Mouse (Mus musculus): ENCODE measurements around the gene Sorcs1. TPM values are rescaled to one million over a fixed set of nuclear protein-coding genes. Genes with fewer than 3 reads are reported as not detected.
A peak's percentile ranks its signal among the peaks of the same experiment; 100 is the strongest.

Sorcs1 gene
- polyA plus RNA-seq (2015; fragmentation: Nextera tagmentation; extraction: Ambion mirVana), result 0.29 and 0.35 TPM in 2 replicates

- Histone ChIP-seq H3K27ac (replicated peaks) (no peak within 1 kb of the TSS), H3K4me1 (replicated peaks) (no peaks in the 10 kb centered on the region), H3K4me3 (replicated peaks) (peak within 1 kb of the TSS; percentile 38), H3K9ac (no peak within 1 kb of the TSS), H3K4me2 (peak within 1 kb of the TSS; percentile 56), H3K9me3 (replicated peaks) (no peaks in the 10 kb centered on the region), H3K27me3 (peaks cover 25% of the 10 kb centered on the region), H3K36me3 (replicated peaks) (no peaks in the 10 kb centered on the region)
- peak; percentile 31; the same call in 1 of the 2 replicates for ATAC-seq (ENCODE audit: insufficient read depth)
- WGBS (ENCODE audit: insufficient replicate concordance), result under 1% methylated on average over 90 of the region's 102 CpGs
Measured at GRCm38 (mm10) chr19:50677903-50678896, at the start of gene Sorcs1. TSS of gene Sorcs1 (minus strand) at chr19:50678646.

GRCm38 (mm10) chr19:50683277-50683676, 4.8 kb upstream of the Sorcs1 start:
- Histone ChIP-seq H3K9me3 (replicated peaks) (no peaks in the 10 kb centered on the region), H3K27me3 (peaks cover 7% of the 10 kb centered on the region), H3K4me2 (no peak overlapping the region), H3K4me3 (replicated peaks) (no peak overlapping the region), H3K27ac (replicated peaks) (no peak overlapping the region), H3K36me3 (replicated peaks) (no peaks in the 10 kb centered on the region), H3K4me1 (replicated peaks) (no peaks in the 10 kb centered on the region), H3K9ac (no peak overlapping the region)
- WGBS (ENCODE audit: insufficient replicate concordance), result 43% methylated on average over 2 of the region's 2 CpGs
- no peak for ATAC-seq (ENCODE audit: insufficient read depth)

- no peak overlapping the region for H3K9ac ChIP-seq
- peak overlapping the region; percentile 38 for H3K4me3 ChIP-seq (replicated peaks)
- no peak for ATAC-seq (ENCODE audit: insufficient read depth)
Measured at GRCm38 (mm10) chr19:50678946-50679345, 500 bp upstream of the Sorcs1 start.

GRCm38 (mm10) chr19:50676578-50677524, 1.6 kb downstream of the Sorcs1 start:
- ATAC-seq (ENCODE audit: insufficient read depth), result no peak
- no peaks in the 10 kb centered on the region for H3K36me3 ChIP-seq (replicated peaks)
- H3K4me1 ChIP-seq (replicated peaks), result no peaks in the 10 kb centered on the region
- H3K9me3 ChIP-seq (replicated peaks), result no peaks in the 10 kb centered on the region
- no peak overlapping the region for H3K27ac ChIP-seq (replicated peaks)
- H3K27me3 ChIP-seq, result peaks cover 25% of the 10 kb centered on the region
- no peak overlapping the region for H3K4me3 ChIP-seq (replicated peaks)
- H3K4me2 ChIP-seq, result no peak overlapping the region
- 37% methylated on average over 19 of the region's 19 CpGs for WGBS (ENCODE audit: insufficient replicate concordance)
- no peak overlapping the region for H3K9ac ChIP-seq

More at GRCm38 (mm10) chr19:50678946-50679345, 500 bp upstream of the Sorcs1 start:
- Histone ChIP-seq H3K4me2 (peak overlapping the region; percentile 56), H3K27me3 (peaks cover 25% of the 10 kb centered on the region), H3K36me3 (replicated peaks) (no peaks in the 10 kb centered on the region), H3K4me1 (replicated peaks) (no peaks in the 10 kb centered on the region), H3K9me3 (replicated peaks) (no peaks in the 10 kb centered on the region), H3K27ac (replicated peaks) (no peak overlapping the region)
- 4% methylated on average over 2 of the region's 2 CpGs for WGBS (ENCODE audit: insufficient replicate concordance)

GRCm38 (mm10) chr19:50674921-50675320, 3.5 kb downstream of the Sorcs1 start:
- H3K27me3 ChIP-seq, result peaks cover 25% of the 10 kb centered on the region
- no peak overlapping the region for H3K4me3 ChIP-seq (replicated peaks)
- no peak overlapping the region for H3K27ac ChIP-seq (replicated peaks)
- no peak overlapping the region for H3K9ac ChIP-seq
- 62% methylated on average over 5 of the region's 5 CpGs for WGBS (ENCODE audit: insufficient replicate concordance)
- no peak overlapping the region for H3K4me2 ChIP-seq
- no peaks in the 10 kb centered on the region for H3K4me1 ChIP-seq (replicated peaks)
- H3K9me3 ChIP-seq (replicated peaks), result no peaks in the 10 kb centered on the region
- H3K36me3 ChIP-seq (replicated peaks), result no peaks in the 10 kb centered on the region
- ATAC-seq (ENCODE audit: insufficient read depth), result no peak

- no peak overlapping the region for H3K27ac ChIP-seq (replicated peaks)
- H3K9me3 ChIP-seq (replicated peaks), result no peaks in the 10 kb centered on the region
- no peak overlapping the region for H3K4me3 ChIP-seq (replicated peaks)
- H3K4me1 ChIP-seq (replicated peaks), result no peaks in the 10 kb centered on the region
- no peaks in the 10 kb centered on the region for H3K36me3 ChIP-seq (replicated peaks)
- H3K27me3 ChIP-seq, result no peaks in the 10 kb centered on the region
- 59% methylated on average over 8 of the region's 8 CpGs for WGBS (ENCODE audit: insufficient replicate concordance)
- H3K4me2 ChIP-seq, result no peak overlapping the region
- ATAC-seq (ENCODE audit: insufficient read depth), result no peak
- no peak overlapping the region for H3K9ac ChIP-seq
Measured at GRCm38 (mm10) chr19:50667516-50667915, 10.9 kb downstream of the Sorcs1 start.

- no peak for ATAC-seq (ENCODE audit: insufficient read depth)
Measured at GRCm38 (mm10) chr19:50664311-50664710, 14.1 kb downstream of the Sorcs1 start.

GRCm38 (mm10) chr19:50659144-50659543, 19.3 kb downstream of the Sorcs1 start:
- no peak overlapping the region for H3K4me3 ChIP-seq (replicated peaks)
- WGBS (ENCODE audit: insufficient replicate concordance), result 53% methylated on average over 4 of the region's 4 CpGs
- ATAC-seq (ENCODE audit: insufficient read depth), result no peak
- H3K4me1 ChIP-seq (replicated peaks), result no peaks in the 10 kb centered on the region
- no peaks in the 10 kb centered on the region for H3K36me3 ChIP-seq (replicated peaks)
- H3K27ac ChIP-seq (replicated peaks), result no peak overlapping the region
- no peaks in the 10 kb centered on the region for H3K27me3 ChIP-seq
- no peak overlapping the region for H3K4me2 ChIP-seq
- H3K9me3 ChIP-seq (replicated peaks), result no peaks in the 10 kb centered on the region
- H3K9ac ChIP-seq, result no peak overlapping the region

More at GRCm38 (mm10) chr19:50664311-50664710, 14.1 kb downstream of the Sorcs1 start:
- Histone ChIP-seq H3K4me3 (replicated peaks) (no peak overlapping the region), H3K4me1 (replicated peaks) (no peaks in the 10 kb centered on the region), H3K36me3 (replicated peaks) (no peaks in the 10 kb centered on the region), H3K4me2 (no peak overlapping the region), H3K9ac (no peak overlapping the region), H3K27ac (replicated peaks) (no peak overlapping the region), H3K27me3 (no peaks in the 10 kb centered on the region), H3K9me3 (replicated peaks) (no peaks in the 10 kb centered on the region)
- 61% methylated on average over 1 of the region's 1 CpGs for WGBS (ENCODE audit: insufficient replicate concordance)

- Histone ChIP-seq H3K27ac (replicated peaks) (no peak overlapping the region), H3K4me1 (replicated peaks) (no peaks in the 10 kb centered on the region), H3K36me3 (replicated peaks) (no peaks in the 10 kb centered on the region), H3K9me3 (replicated peaks) (no peaks in the 10 kb centered on the region), H3K27me3 (no peaks in the 10 kb centered on the region), H3K9ac (no peak overlapping the region), H3K4me2 (no peak overlapping the region), H3K4me3 (replicated peaks) (no peak overlapping the region)
- WGBS (ENCODE audit: insufficient replicate concordance), result 11% methylated on average over 5 of the region's 5 CpGs
- no peak for ATAC-seq (ENCODE audit: insufficient read depth)
Measured at GRCm38 (mm10) chr19:50652750-50653149, 25.7 kb downstream of the Sorcs1 start.

GRCm38 (mm10) chr19:50643836-50644235, 34.6 kb downstream of the Sorcs1 start:
- no peaks in the 10 kb centered on the region for H3K4me1 ChIP-seq (replicated peaks)
- WGBS (ENCODE audit: insufficient replicate concordance), result 23% methylated on average over 1 of the region's 1 CpGs
- H3K4me3 ChIP-seq (replicated peaks), result no peak overlapping the region
- H3K4me2 ChIP-seq, result no peak overlapping the region
- no peak overlapping the region for H3K27ac ChIP-seq (replicated peaks)
- H3K9ac ChIP-seq, result no peak overlapping the region
- no peak for ATAC-seq (ENCODE audit: insufficient read depth)
- H3K36me3 ChIP-seq (replicated peaks), result no peaks in the 10 kb centered on the region
- H3K27me3 ChIP-seq, result no peaks in the 10 kb centered on the region
- H3K9me3 ChIP-seq (replicated peaks), result no peaks in the 10 kb centered on the region

GRCm38 (mm10) chr19:50642121-50642520, 36.3 kb downstream of the Sorcs1 start:
- no peaks in the 10 kb centered on the region for H3K9me3 ChIP-seq (replicated peaks)
- H3K27ac ChIP-seq (replicated peaks), result no peak overlapping the region
- WGBS (ENCODE audit: insufficient replicate concordance), result 54% methylated on average over 1 of the region's 1 CpGs
- no peak overlapping the region for H3K4me3 ChIP-seq (replicated peaks)
- no peaks in the 10 kb centered on the region for H3K4me1 ChIP-seq (replicated peaks)
- ATAC-seq (ENCODE audit: insufficient read depth), result no peak
- H3K4me2 ChIP-seq, result no peak overlapping the region
- no peak overlapping the region for H3K9ac ChIP-seq
- no peaks in the 10 kb centered on the region for H3K27me3 ChIP-seq
- no peaks in the 10 kb centered on the region for H3K36me3 ChIP-seq (replicated peaks)
